Mouse (Mus musculus) liver, postnatal 0 days (tissue): ENCODE measurements around the gene Hoxc11. TPM values are rescaled to one million over a fixed set of nuclear protein-coding genes. Genes with fewer than 3 reads are reported as not detected.

Experiments used
- ATAC-seq: fragments of 200-750 bp; cut with Nextera tagmentation; 2 replicates; pipeline ENCODE4 v1.8.0; 2017; ENCODE audit warnings: mild to moderate bottlenecking, moderate library complexity
- DNase-seq: peaks from one replicate; pipeline ENCODE4 v3.0.0-alpha.2; 2016
- H3K27ac ChIP-seq: fragments of 300-500 bp; sonication (generic); 2 replicates; pipeline ENCODE4 v1.5.1; 2014; ENCODE audit warnings: antibody characterized with exemption, moderate library complexity, mild to moderate bottlenecking, low read depth
- H3K27me3 ChIP-seq: fragments of 300-500 bp; sonication (generic); 2 replicates; pipeline ENCODE4 v1.6.1; 2014; ENCODE audit warnings: low read length, control low read depth, mixed read lengths; ENCODE audit not compliant: insufficient read depth
- H3K36me3 ChIP-seq: fragments of 300-500 bp; sonication (generic); replicated peaks from 2 replicates; pipeline ENCODE4 v1.6.1; 2014; ENCODE audit warnings: mild to moderate bottlenecking, control low read depth, low read length, moderate library complexity, mixed read lengths; ENCODE audit not compliant: insufficient read depth
- H3K4me1 ChIP-seq: fragments of 300-500 bp; sonication (generic); 2 replicates; pipeline ENCODE4 v1.6.1; 2014; ENCODE audit warnings: antibody characterized with exemption, mild to moderate bottlenecking, control low read depth; ENCODE audit not compliant: insufficient read depth
- H3K4me2 ChIP-seq: fragments of 300-500 bp; sonication (generic); 2 replicates; pipeline ENCODE4 v1.6.1; 2014; ENCODE audit warnings: low read depth, mild to moderate bottlenecking, low read length, moderate library complexity, mixed read lengths
- H3K4me3 ChIP-seq: fragments of 300-500 bp; sonication (generic); 2 replicates; pipeline ENCODE4 v1.5.1; 2014; ENCODE audit warnings: low read depth, low read length
- H3K9ac ChIP-seq: fragments of 300-500 bp; sonication (generic); replicated peaks from 2 replicates; pipeline ENCODE4 v1.6.1; 2014; ENCODE audit warnings: mild to moderate bottlenecking, moderate library complexity
- H3K9me3 ChIP-seq: fragments of 300-500 bp; sonication (generic); 2 replicates; pipeline ENCODE4 v1.6.1; 2016; ENCODE audit warnings: mild to moderate bottlenecking, control low read depth, low read length, mixed read lengths
- CTCF ChIP-seq: sonication (generic); IDR thresholded peaks from 2 replicates; pipeline ENCODE4 v1.5.1; 2016; ENCODE audit warnings: antibody characterized with exemption, low read depth
- EP300 ChIP-seq: IDR thresholded peaks from 2 replicates; pipeline ENCODE4 v1.6.1; 2016; ENCODE audit warnings: antibody characterized with exemption, low read depth, mild to moderate bottlenecking
- WGBS: fragments of 180-500 bp; shearing (Covaris S2); extraction: QIAGEN DNeasy Blood & Tissue Kit; methylation state at CpG from one replicate; pipeline ENCODE4 v1.1.7; 2014; ENCODE audit not compliant: insufficient replicate concordance; 5-methylcytosine and 5-hydroxymethylcytosine counted together
- polyA plus RNA-seq: library from polyadenylated mRNA; unstranded; fragments of >200 nt; fragmentation: Nextera tagmentation; extraction: Ambion mirVana; gene quantifications from 2 replicates; pipeline ENCODE4 v1.2.1, GENCODE M21; 2015

Hoxc11 gene
- polyA plus RNA-seq, 1 experiment from 2014 or later: not detected

DNA sequence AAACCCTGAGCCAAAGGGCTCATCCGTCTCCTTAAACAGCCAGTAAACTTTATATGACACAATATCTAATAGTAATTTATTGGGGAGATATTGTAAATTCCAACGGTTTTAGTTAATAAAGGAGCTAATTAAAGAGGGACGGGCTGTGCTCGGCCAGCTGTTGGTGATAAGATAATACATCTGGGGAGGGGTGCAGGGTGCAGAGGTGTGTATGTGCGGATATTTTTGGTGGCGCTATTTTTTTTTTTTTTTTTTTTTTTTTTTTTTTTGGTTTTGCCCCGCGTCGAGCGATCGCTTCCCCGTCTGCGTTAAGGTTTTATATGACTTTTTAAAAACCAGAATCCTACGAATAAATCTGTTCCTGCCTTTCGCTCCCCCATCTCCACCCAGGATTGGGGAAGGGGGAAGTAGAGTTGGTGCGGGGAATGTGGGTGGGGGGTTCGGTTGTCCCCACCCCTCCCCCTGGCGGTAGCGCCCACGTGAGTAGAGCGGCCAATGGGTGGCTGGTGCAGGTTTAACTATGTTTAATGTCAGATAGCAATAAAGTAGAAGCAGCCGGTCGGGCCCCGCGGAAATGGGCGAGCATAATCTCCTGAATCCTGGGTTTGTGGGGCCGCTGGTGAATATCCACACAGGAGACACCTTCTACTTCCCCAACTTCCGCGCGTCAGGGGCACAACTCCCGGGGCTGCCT lies 17.8 kb upstream of the Hoxc11 start, which contains the start of gene Hoxc12:
Gene Hoxc12 (plus strand): TSS at position 479 of the 694 bp plus-strand sequence.
- no peak within 1 kb of the TSS for H3K4me3 ChIP-seq
- ATAC-seq (no peak), DNase-seq (no peak)
- no peak for TF ChIP-seq EP300
- no peak for TF ChIP-seq CTCF
- no peaks in the 10 kb centered on the region for H3K4me1 ChIP-seq
- no peak within 1 kb of the TSS for H3K27ac ChIP-seq
- 2% methylated on average over 31 of the region's 31 CpGs for WGBS
- H3K9me3 ChIP-seq: no peaks in the 10 kb centered on the region
- H3K4me2 ChIP-seq: no peak within 1 kb of the TSS
- H3K27me3 ChIP-seq: peaks cover 100% of the 10 kb centered on the region
- H3K36me3 ChIP-seq: no peaks in the 10 kb centered on the region
- no peak within 1 kb of the TSS for H3K9ac ChIP-seq

DNA sequence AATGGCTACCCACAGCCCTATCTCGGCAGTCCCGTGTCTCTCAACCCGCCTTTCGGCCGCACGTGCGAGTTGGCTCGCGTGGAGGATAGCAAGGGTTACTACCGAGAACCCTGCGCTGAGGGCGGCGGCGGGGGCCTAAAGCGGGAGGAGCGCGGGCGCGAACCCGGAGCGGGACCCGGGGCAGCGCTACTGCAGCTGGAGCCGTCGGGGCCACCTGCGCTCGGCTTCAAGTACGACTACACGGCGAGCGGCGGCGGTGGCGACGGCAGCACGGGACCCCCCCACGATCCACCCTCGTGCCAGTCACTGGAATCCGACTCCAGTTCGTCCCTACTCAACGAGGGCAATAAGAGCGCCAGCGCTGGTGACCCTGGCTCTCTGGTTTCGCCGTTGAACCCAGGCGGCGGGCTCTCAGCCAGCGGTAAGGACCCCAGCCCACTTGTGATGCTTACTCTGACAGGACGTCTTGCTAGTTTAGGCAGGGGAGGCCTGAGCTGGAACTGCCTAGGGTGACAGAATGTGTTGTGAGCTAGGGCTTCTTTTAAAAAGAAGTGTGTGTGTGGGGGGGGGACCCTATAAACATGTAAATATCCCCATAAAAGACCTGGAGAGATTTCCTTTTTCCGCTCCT lies 17.1 kb upstream of the Hoxc11 start:
- H3K27ac ChIP-seq: no peak overlapping the region
- H3K36me3 ChIP-seq: no peaks in the 10 kb centered on the region
- no peaks in the 10 kb centered on the region for H3K9me3 ChIP-seq
- 2% methylated on average over 48 of the region's 50 CpGs for WGBS
- DNase-seq: no peak
- TF ChIP-seq CTCF: no peak
- TF ChIP-seq EP300: no peak
- H3K4me3 ChIP-seq: no peak overlapping the region
- H3K4me1 ChIP-seq: no peaks in the 10 kb centered on the region
- no peak overlapping the region for H3K9ac ChIP-seq
- no peak for ATAC-seq
- H3K4me2 ChIP-seq: no peak overlapping the region
- peaks cover 100% of the 10 kb centered on the region for H3K27me3 ChIP-seq

GRCm38 (mm10) chr15:102939256-102940155 lies 14.7 kb upstream of the Hoxc11 start:
- H3K27me3 ChIP-seq: peaks cover 100% of the 10 kb centered on the region
- ATAC-seq (no peak), DNase-seq (no peak)
- no peaks in the 10 kb centered on the region for H3K36me3 ChIP-seq
- H3K4me3 ChIP-seq: no peak overlapping the region
- 4% methylated on average over 34 of the region's 34 CpGs for WGBS
- TF ChIP-seq CTCF: no peak
- TF ChIP-seq EP300: no peak
- H3K4me2 ChIP-seq: no peak overlapping the region
- H3K9ac ChIP-seq: no peak overlapping the region
- no peaks in the 10 kb centered on the region for H3K9me3 ChIP-seq
- H3K27ac ChIP-seq: no peak overlapping the region
- no peaks in the 10 kb centered on the region for H3K4me1 ChIP-seq

DNA sequence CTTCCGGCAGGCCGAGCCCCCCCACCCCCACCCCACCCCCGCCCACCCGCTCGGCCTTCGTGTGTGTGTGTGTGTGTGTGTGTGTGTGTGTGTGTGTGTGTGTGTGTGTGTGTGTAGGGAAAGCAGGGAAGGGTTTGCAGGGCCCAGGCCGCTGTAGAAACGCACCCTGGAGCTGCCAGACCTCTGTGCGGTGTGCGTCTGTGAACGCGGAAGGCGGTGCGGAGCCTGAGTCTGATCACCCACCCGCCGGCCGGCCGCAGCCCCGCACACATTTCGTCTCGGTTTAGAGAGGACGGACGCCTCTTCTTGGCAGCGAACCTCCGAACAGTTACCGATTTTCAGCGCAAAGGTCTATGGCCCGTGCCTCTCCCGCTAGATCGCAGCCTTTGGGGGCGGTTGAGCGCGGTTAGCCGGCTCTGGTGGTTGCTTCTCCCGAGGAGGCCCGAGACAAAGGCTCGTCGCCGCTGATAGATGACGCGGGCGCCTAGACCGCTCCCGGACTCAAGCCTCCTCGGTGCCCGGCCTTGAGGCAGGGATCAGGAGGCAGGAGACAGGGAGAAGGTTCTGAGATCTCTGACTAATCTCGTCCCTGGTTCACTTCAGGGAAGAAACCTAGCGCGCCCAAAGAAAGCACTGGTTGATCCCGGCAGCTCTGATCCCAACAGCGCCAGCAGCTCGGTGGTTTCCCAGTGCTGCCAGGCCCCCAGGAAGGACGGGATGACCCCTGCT lies 11.3 kb upstream of the Hoxc11 start:
- ATAC-seq (no peak), DNase-seq (no peak)
- Histone ChIP-seq H3K36me3 (no peaks in the 10 kb centered on the region), H3K27me3 (peaks cover 100% of the 10 kb centered on the region), H3K27ac (no peak overlapping the region), H3K4me2 (no peak overlapping the region), H3K4me1 (no peaks in the 10 kb centered on the region), H3K9ac (no peak overlapping the region), H3K9me3 (no peaks in the 10 kb centered on the region), H3K4me3 (no peak overlapping the region)
- peak; percentile 26 for TF ChIP-seq CTCF
- no peak for TF ChIP-seq EP300
- 3% methylated on average over 48 of the region's 53 CpGs for WGBS

DNA sequence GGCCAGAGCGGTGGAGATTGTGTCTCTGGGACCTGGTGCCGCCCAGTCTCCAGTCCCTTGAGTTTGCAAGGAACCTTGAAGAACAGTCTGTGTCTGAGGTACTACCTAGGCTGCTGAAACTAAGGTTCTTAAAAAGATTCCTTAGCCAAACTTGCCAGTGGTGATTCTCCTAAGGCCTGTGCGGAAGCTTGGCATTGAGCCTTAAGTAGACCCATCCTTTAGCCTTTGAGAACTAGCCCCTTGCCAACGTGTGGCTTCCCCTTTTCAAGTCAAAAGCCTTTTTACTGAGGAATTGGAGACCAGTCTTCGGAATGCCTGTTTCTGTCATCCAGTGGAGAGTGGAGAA lies 10.8 kb upstream of the Hoxc11 start:
- ATAC-seq: no peak
- WGBS: 4% methylated on average over 5 of the region's 5 CpGs
- Histone ChIP-seq H3K36me3 (no peaks in the 10 kb centered on the region), H3K27me3 (peaks cover 100% of the 10 kb centered on the region), H3K27ac (no peak overlapping the region), H3K4me1 (no peaks in the 10 kb centered on the region), H3K4me3 (no peak overlapping the region), H3K4me2 (no peak overlapping the region), H3K9me3 (no peaks in the 10 kb centered on the region), H3K9ac (no peak overlapping the region)
- TF ChIP-seq CTCF: no peak
- no peak for TF ChIP-seq EP300
- no peak for DNase-seq
